Mouse (Mus musculus) C2C12 (cell line): ENCODE results near the gene Neu2.

Source experiments
- CTCF ChIP-seq: IDR thresholded peaks from one replicate; pipeline ENCODE4 v1.5.1; 2011; ENCODE audit not compliant: control insufficient read depth, insufficient read depth, insufficient read length
- MAX ChIP-seq: IDR thresholded peaks from one replicate; pipeline ENCODE4 v1.6.1; 2011; ENCODE audit warnings: mild to moderate bottlenecking, control low read depth
- USF1 ChIP-seq: IDR thresholded peaks from one replicate; pipeline ENCODE4 v1.6.1; 2011; ENCODE audit warnings: low read depth, mild to moderate bottlenecking, control low read depth, moderate library complexity

DNA sequence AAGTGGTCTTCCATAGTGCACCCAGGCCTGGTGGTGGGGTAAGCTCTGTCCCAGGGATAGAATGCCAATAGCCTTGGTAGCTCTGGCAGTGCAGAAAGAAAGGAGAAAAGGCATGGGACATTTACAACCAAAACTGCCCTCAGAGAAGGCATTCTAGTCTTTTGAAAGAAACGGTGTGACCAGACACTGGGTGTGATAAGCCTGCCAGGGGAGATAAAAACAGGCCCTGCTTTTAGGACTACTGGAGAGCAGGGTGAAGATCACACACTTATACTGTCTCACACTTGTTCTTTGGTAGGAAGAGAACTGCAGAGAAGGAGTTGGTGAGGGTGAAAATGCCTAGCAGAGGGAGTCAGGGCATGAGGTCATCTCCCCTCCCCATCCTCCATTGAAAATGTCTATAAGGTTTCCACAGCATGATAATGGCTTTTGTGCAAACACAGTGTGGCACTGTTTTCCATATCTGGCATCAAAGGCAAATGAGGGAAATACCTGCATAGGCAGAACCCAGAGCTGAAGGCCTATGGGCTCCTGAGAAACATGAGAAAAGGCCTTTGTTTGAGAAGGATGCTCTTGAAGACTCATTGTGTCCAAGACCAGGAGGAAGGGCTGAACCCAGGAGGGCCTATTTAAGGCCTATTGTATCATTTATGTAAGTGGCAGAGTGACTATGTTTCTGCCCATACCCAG is 114.4 kb downstream of the Neu2 start:
- no peak for TF ChIP-seq CTCF
- no peak for TF ChIP-seq USF1
- no peak for TF ChIP-seq MAX
